Mouse (Mus musculus) ES-Bruce4 (cell line): Measurements from ENCODE around the gene Lrrc45. TPM values are rescaled to one million over a fixed set of nuclear protein-coding genes. Genes with fewer than 3 reads are reported as not detected.

Experiments used
- H3K27ac ChIP-seq: 2 replicates; pipeline ENCODE4 v1.5.1; 2012; ENCODE audit warnings: low read length, inconsistent platforms; ENCODE audit not compliant: insufficient read depth
- H3K27me3 ChIP-seq: 2 replicates; pipeline ENCODE4 v1.6.1; 2012; ENCODE audit warnings: mild to moderate bottlenecking, low read length, inconsistent platforms; ENCODE audit not compliant: control insufficient read depth, poor library complexity, insufficient read depth, severe bottlenecking
- H3K36me3 ChIP-seq: 2 replicates; pipeline ENCODE4 v1.6.1; 2012; ENCODE audit warnings: inconsistent platforms, mild to moderate bottlenecking, low read length, moderate library complexity; ENCODE audit not compliant: control insufficient read depth, poor library complexity, insufficient read depth, severe bottlenecking
- H3K4me1 ChIP-seq: one replicate; pipeline ENCODE4 v1.8.1; 2011; ENCODE audit warnings: low read length; ENCODE audit not compliant: control insufficient read depth, insufficient read depth
- H3K4me3 ChIP-seq: 2 replicates; pipeline ENCODE4 v1.5.1; 2011; ENCODE audit warnings: low read depth, mild to moderate bottlenecking, low read length
- H3K9ac ChIP-seq: 2 replicates; pipeline ENCODE4 v1.6.1; 2012; ENCODE audit warnings: low read depth, mild to moderate bottlenecking, inconsistent platforms; ENCODE audit not compliant: poor library complexity, severe bottlenecking
- H3K9me3 ChIP-seq: replicated peaks from 2 replicates; pipeline ENCODE4 v1.6.1; 2012; ENCODE audit warnings: mild to moderate bottlenecking, low read length, inconsistent platforms; ENCODE audit not compliant: control insufficient read depth, poor library complexity, insufficient read depth, severe bottlenecking
- CTCF ChIP-seq: IDR thresholded peaks from one replicate; pipeline ENCODE4 v1.8.1; 2011; ENCODE audit warnings: low read depth, low read length
- EP300 ChIP-seq: IDR thresholded peaks from 2 replicates; pipeline ENCODE4 v1.6.1; 2011; ENCODE audit warnings: low read depth, low read length; ENCODE audit not compliant: insufficient read depth
- POLR2A ChIP-seq: IDR thresholded peaks from one replicate; pipeline ENCODE4 v1.8.1; 2011; ENCODE audit warnings: low read length; ENCODE audit not compliant: insufficient read depth
- polyA plus RNA-seq: library from polyadenylated mRNA; stranded (reverse); fragments of >200 nt; gene quantifications from 2 replicates; pipeline ENCODE4 v1.2.4, GENCODE M21; 2011; ENCODE audit warnings: low read depth; ENCODE audit not compliant: missing spikeins, insufficient read depth, insufficient read length

Gene Lrrc45
- polyA plus RNA-seq, 1 experiment: 9.8 TPM

GRCm38 (mm10) chr11:120715131-120715530 is 1.4 kb downstream of the Lrrc45 start:
- H3K9ac ChIP-seq: no peak overlapping the region
- H3K4me3 ChIP-seq: no peak overlapping the region

GRCm38 (mm10) chr11:120719242-120719641 is 5.5 kb downstream of the Lrrc45 start:
- Histone ChIP-seq H3K9me3 (no peaks in the 10 kb centered on the region), H3K4me3 (no peak overlapping the region), H3K27me3 (no peaks in the 10 kb centered on the region), H3K9ac (no peak overlapping the region), H3K36me3 (no peaks in the 10 kb centered on the region), H3K4me1 (no peaks in the 10 kb centered on the region), H3K27ac (no peak overlapping the region)
- no peak for TF ChIP-seq EP300
- no peak for TF ChIP-seq POLR2A
- no peak for TF ChIP-seq CTCF

More at GRCm38 (mm10) chr11:120715131-120715530, 1.4 kb downstream of the Lrrc45 start:
- no peak overlapping the region for H3K27ac ChIP-seq
- no peaks in the 10 kb centered on the region for H3K4me1 ChIP-seq
- no peaks in the 10 kb centered on the region for H3K9me3 ChIP-seq
- H3K27me3 ChIP-seq: no peaks in the 10 kb centered on the region
- no peak for TF ChIP-seq CTCF
- no peak for TF ChIP-seq POLR2A
- TF ChIP-seq EP300: no peak
- H3K36me3 ChIP-seq: peaks cover 3% of the 10 kb centered on the region; the same call in 1 of the 2 replicates

DNA sequence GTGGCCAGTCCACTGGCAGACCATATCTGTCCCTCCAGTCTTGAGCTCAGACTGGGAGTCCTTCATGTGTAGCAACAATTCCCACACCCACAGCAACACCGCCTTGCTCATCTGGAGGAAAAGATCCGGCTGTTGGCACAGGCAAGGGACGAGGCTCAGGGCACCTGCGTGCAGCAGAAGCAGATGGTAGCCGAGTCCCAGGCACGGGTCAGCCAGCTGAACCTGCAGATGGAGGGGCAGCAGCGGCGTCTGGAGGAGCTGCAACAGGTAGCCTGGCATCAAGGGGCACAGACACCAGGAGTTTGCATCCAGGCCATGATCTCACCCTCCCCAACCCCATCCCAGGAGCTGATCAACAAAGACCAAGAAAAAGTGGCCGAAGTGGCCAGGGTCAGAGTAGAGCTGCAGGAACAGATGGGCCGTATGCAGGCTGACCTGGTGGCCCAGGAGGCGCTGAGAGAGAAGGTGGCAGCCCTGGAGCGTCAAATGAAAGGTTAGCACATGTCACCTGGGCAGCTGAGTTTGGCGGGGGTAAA is 6.2 kb downstream of the Lrrc45 start:
- no peaks in the 10 kb centered on the region for H3K9me3 ChIP-seq
- no peaks in the 10 kb centered on the region for H3K4me1 ChIP-seq
- TF ChIP-seq CTCF: no peak
- no peak for TF ChIP-seq POLR2A
- TF ChIP-seq EP300: no peak
- no peaks in the 10 kb centered on the region for H3K27me3 ChIP-seq
- no peak overlapping the region for H3K9ac ChIP-seq
- H3K4me3 ChIP-seq: no peak overlapping the region
- no peak overlapping the region for H3K27ac ChIP-seq
- H3K36me3 ChIP-seq: 0 out of 2 replicates have a peak, but pooled peaks cover under 1% of the 10 kb centered on the region

GRCm38 (mm10) chr11:120720450-120720849 is 6.7 kb downstream of the Lrrc45 start:
- Histone ChIP-seq H3K27ac (no peak overlapping the region), H3K4me3 (peak overlapping the region; percentile 64), H3K27me3 (no peaks in the 10 kb centered on the region), H3K9me3 (no peaks in the 10 kb centered on the region), H3K4me1 (no peaks in the 10 kb centered on the region), H3K36me3 (peaks cover 6% of the 10 kb centered on the region; the same call in 1 of the 2 replicates), H3K9ac (0 out of 2 replicates have a peak overlapping the region, but pooled peaks have one; percentile 57)
- peak; percentile 97 for TF ChIP-seq CTCF
- no peak for TF ChIP-seq POLR2A
- TF ChIP-seq EP300: no peak

GRCm38 (mm10) chr11:120721124-120722066 is 7.7 kb downstream of the Lrrc45 start, which contains the start of gene Rac3:
TSS of gene Rac3 (plus strand) at chr11:120721470.
- H3K36me3 ChIP-seq: peaks cover 9% of the 10 kb centered on the region
- H3K9ac ChIP-seq: peak within 1 kb of the TSS; percentile 57
- H3K9me3 ChIP-seq: no peaks in the 10 kb centered on the region
- no peak for TF ChIP-seq POLR2A
- TF ChIP-seq CTCF: no peak
- TF ChIP-seq EP300: no peak
- no peaks in the 10 kb centered on the region for H3K27me3 ChIP-seq
- H3K27ac ChIP-seq: no peak within 1 kb of the TSS
- peak within 1 kb of the TSS; percentile 64 for H3K4me3 ChIP-seq
- no peaks in the 10 kb centered on the region for H3K4me1 ChIP-seq
